Mouse (Mus musculus): ENCODE measurements around the gene Grk5.

DNA sequence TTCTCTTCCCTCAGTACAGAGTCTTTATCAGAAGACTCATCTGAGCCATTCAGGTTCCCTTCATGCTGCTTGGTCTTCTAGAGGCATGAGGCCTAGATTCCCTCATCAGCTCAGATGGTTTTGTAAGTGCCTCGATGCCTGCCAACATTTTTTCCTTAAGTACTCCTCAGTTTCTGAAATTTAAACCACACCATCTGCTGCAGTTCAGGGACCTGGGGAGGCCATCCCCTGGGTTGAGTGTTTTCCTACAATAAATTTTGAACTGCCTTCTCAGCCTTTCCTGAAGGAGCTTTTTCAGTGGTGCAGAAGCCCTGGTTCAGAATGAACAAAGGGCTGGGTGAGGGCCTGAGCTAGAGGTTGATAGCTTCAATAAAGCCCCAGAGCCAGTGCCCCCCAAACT lies 159.9 kb downstream of the Grk5 start:
- TF ChIP-seq POLR2A (IDR thresholded peaks at IDR 0.05; ENCODE audit: extremely low read depth, insufficient read depth, low read length), result no peak
- no peak for TF ChIP-seq CTCF (IDR thresholded peaks at IDR 0.05; ENCODE audit: extremely low read depth, insufficient read depth, low read length)

Measured in cortical plate, adult 2 months (tissue).